Mouse (Mus musculus) liver, postnatal 0 days (tissue): ENCODE data around the gene Bpifa5. TPM values are rescaled to one million over a fixed set of nuclear protein-coding genes. Genes with fewer than 3 reads are reported as not detected.
"Not testable (repeated sequence)": the region's sequence is repeated elsewhere in the genome, so short reads cannot be mapped to it uniquely, and the experiment has no call there.

Source experiments
- ATAC-seq: fragments of 200-750 bp; cut with Nextera tagmentation; 2 replicates; pipeline ENCODE4 v1.8.0; 2017; ENCODE audit warnings: mild to moderate bottlenecking, moderate library complexity
- DNase-seq: peaks from one replicate; pipeline ENCODE4 v3.0.0-alpha.2; 2016
- H3K27ac ChIP-seq: fragments of 300-500 bp; sonication (generic); 2 replicates; pipeline ENCODE4 v1.5.1; 2014; ENCODE audit warnings: antibody characterized with exemption, moderate library complexity, mild to moderate bottlenecking, low read depth
- H3K27me3 ChIP-seq: fragments of 300-500 bp; sonication (generic); 2 replicates; pipeline ENCODE4 v1.6.1; 2014; ENCODE audit warnings: low read length, control low read depth, mixed read lengths; ENCODE audit not compliant: insufficient read depth
- H3K36me3 ChIP-seq: fragments of 300-500 bp; sonication (generic); replicated peaks from 2 replicates; pipeline ENCODE4 v1.6.1; 2014; ENCODE audit warnings: mild to moderate bottlenecking, control low read depth, low read length, moderate library complexity, mixed read lengths; ENCODE audit not compliant: insufficient read depth
- H3K4me1 ChIP-seq: fragments of 300-500 bp; sonication (generic); 2 replicates; pipeline ENCODE4 v1.6.1; 2014; ENCODE audit warnings: antibody characterized with exemption, mild to moderate bottlenecking, control low read depth; ENCODE audit not compliant: insufficient read depth
- H3K4me2 ChIP-seq: fragments of 300-500 bp; sonication (generic); 2 replicates; pipeline ENCODE4 v1.6.1; 2014; ENCODE audit warnings: low read depth, mild to moderate bottlenecking, low read length, moderate library complexity, mixed read lengths
- H3K4me3 ChIP-seq: fragments of 300-500 bp; sonication (generic); 2 replicates; pipeline ENCODE4 v1.5.1; 2014; ENCODE audit warnings: low read depth, low read length
- H3K9ac ChIP-seq: fragments of 300-500 bp; sonication (generic); replicated peaks from 2 replicates; pipeline ENCODE4 v1.6.1; 2014; ENCODE audit warnings: mild to moderate bottlenecking, moderate library complexity
- H3K9me3 ChIP-seq: fragments of 300-500 bp; sonication (generic); 2 replicates; pipeline ENCODE4 v1.6.1; 2016; ENCODE audit warnings: mild to moderate bottlenecking, control low read depth, low read length, mixed read lengths
- CTCF ChIP-seq: sonication (generic); IDR thresholded peaks from 2 replicates; pipeline ENCODE4 v1.5.1; 2016; ENCODE audit warnings: antibody characterized with exemption, low read depth
- EP300 ChIP-seq: IDR thresholded peaks from 2 replicates; pipeline ENCODE4 v1.6.1; 2016; ENCODE audit warnings: antibody characterized with exemption, low read depth, mild to moderate bottlenecking
- WGBS: fragments of 180-500 bp; shearing (Covaris S2); extraction: QIAGEN DNeasy Blood & Tissue Kit; methylation state at CpG from one replicate; pipeline ENCODE4 v1.1.7; 2014; ENCODE audit not compliant: insufficient replicate concordance; 5-methylcytosine and 5-hydroxymethylcytosine counted together
- polyA plus RNA-seq: library from polyadenylated mRNA; unstranded; fragments of >200 nt; fragmentation: Nextera tagmentation; extraction: Ambion mirVana; gene quantifications from 2 replicates; pipeline ENCODE4 v1.2.1, GENCODE M21; 2015

Bpifa5 gene
- polyA plus RNA-seq, 1 experiment from 2014 or later = not detected

- no peak overlapping the region for H3K4me3 ChIP-seq
- H3K36me3 ChIP-seq = no peaks in the 10 kb centered on the region
- 81% methylated on average over 5 of the region's 5 CpGs for WGBS
- H3K9me3 ChIP-seq = peaks cover 13% of the 10 kb centered on the region; the same call in 1 of the 2 replicates
- no peak overlapping the region for H3K27ac ChIP-seq
- ATAC-seq = no peak
- H3K4me1 ChIP-seq = 0 out of 2 replicates have a peak, but pooled peaks cover 3% of the 10 kb centered on the region
- no peaks in the 10 kb centered on the region for H3K27me3 ChIP-seq
- H3K4me2 ChIP-seq = no peak overlapping the region
- TF ChIP-seq EP300 (no peak), CTCF (no peak)
- H3K9ac ChIP-seq = no peak overlapping the region
- no peak for DNase-seq
Observed at GRCm38 (mm10) chr2:154163306-154163705, 899 bp downstream of the Bpifa5 start.

DNA sequence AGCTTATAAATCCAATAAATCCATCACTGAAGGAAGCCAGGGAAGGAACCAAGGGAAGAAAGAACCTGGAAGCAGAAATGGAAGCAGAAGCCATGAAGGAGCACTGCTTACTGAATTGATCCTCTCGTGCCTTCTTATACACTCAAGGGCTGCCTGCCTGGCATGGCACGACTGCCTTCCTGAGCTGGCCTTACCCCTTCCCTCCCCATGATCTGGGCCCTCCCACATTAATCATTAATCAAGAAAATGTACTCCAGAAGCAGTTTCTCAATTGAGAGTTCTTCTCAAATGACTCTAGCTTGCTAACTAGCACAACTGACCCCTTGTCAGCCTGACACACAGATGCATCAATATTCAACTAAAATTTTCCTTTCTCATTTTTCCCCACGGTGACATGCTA is 6.8 kb downstream of the Bpifa5 start:
- 48% methylated on average over 3 of the region's 3 CpGs for WGBS
- DNase-seq = no peak

DNA sequence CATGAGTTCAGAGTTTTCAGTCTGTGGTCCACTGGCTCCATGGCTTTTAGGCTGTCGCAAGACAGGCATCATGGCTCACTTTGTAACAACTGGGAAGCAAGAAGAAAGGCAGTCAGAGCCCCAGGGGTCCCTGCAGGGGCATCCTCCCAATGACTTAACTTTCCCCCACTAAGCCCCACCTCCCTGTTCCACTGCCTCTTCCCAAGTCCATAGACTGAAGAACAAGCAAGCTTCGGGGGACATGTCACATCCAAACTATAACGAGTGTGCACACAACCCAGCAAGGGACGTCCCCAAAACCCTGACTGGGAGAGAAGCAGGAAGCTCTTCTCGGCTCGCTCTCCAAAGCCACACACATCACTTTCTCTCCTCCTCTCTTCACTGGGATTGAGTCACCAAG is 9.2 kb downstream of the Bpifa5 start:
- Histone ChIP-seq H3K4me1 (no peaks in the 10 kb centered on the region), H3K27ac (no peak overlapping the region), H3K36me3 (no peaks in the 10 kb centered on the region), H3K4me2 (no peak overlapping the region), H3K4me3 (no peak overlapping the region), H3K9ac (no peak overlapping the region), H3K27me3 (no peaks in the 10 kb centered on the region), H3K9me3 (no peaks in the 10 kb centered on the region)
- DNase-seq = no peak
- TF ChIP-seq CTCF = no peak
- TF ChIP-seq EP300 = no peak
- WGBS = 65% methylated on average over 6 of the region's 6 CpGs
- ATAC-seq = no peak

More for the DNA sequence above, 6.8 kb downstream of the Bpifa5 start:
- no peaks in the 10 kb centered on the region for H3K9me3 ChIP-seq
- no peak overlapping the region for H3K27ac ChIP-seq
- ATAC-seq = no peak
- no peak overlapping the region for H3K4me2 ChIP-seq
- H3K36me3 ChIP-seq = no peaks in the 10 kb centered on the region
- H3K4me1 ChIP-seq = 0 out of 2 replicates have a peak, but pooled peaks cover 3% of the 10 kb centered on the region
- no peak overlapping the region for H3K9ac ChIP-seq
- no peak for TF ChIP-seq CTCF
- no peak for TF ChIP-seq EP300
- H3K27me3 ChIP-seq = no peaks in the 10 kb centered on the region
- H3K4me3 ChIP-seq = no peak overlapping the region

DNA sequence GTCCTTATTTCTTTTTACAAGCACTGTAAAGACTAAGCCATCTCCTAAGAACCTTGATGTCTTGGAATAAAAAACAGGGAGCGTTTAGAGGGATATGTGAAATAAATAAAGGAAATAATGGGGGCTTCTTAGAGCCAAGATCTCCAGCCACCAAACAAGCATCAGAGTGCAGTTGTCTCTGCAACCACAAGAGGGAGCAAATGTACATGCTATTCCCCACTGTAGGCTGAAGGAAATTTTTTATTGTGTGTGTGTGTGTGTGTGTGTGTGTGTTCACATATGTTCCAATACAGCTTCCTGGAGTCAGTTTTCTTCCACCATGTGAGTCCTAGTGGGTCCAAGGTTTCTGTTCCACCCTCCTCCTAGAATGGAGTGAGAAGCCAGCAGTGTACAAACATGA is 10.9 kb downstream of the Bpifa5 start:
- Histone ChIP-seq H3K4me3 (no peak overlapping the region), H3K27me3 (no peaks in the 10 kb centered on the region), H3K9me3 (no peaks in the 10 kb centered on the region), H3K9ac (no peak overlapping the region), H3K4me2 (no peak overlapping the region), H3K27ac (no peak overlapping the region), H3K4me1 (no peaks in the 10 kb centered on the region), H3K36me3 (no peaks in the 10 kb centered on the region)
- ATAC-seq (no peak), DNase-seq (peak; percentile 24)
- 22% methylated on average over 1 of the region's 1 CpGs for WGBS
- TF ChIP-seq EP300 = no peak
- TF ChIP-seq CTCF = peak; percentile 74

DNA sequence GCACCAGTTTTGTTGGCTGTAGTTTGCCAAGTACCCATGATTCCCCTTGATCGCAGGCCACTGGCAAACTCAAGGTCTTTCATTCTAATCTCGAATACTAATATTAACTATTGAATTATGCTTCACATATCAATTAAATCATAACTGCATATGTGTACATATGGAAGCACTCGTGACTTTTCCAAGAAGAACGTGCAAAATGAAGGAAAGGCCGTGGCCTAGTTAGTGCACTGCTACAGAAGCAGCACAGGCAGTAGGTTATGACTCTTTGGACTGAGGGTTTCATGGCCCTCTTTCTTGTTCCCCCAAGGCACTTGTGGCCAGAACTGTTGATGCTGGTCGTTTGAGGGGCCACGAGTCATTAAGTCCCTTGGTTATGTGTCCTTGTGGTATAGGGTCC is 19.5 kb downstream of the Bpifa5 start:
- not testable (repeated sequence) for H3K4me1 ChIP-seq, ATAC-seq, H3K9me3 ChIP-seq, H3K27me3 ChIP-seq, H3K4me2 ChIP-seq, DNase-seq, H3K36me3 ChIP-seq, H3K27ac ChIP-seq, H3K4me3 ChIP-seq, H3K9ac ChIP-seq
- 71% methylated on average over 7 of the region's 7 CpGs for WGBS

GRCm38 (mm10) chr2:154183061-154183460 is 20.7 kb downstream of the Bpifa5 start:
- H3K4me1 ChIP-seq, DNase-seq, H3K27me3 ChIP-seq, H3K4me2 ChIP-seq, H3K9ac ChIP-seq, H3K9me3 ChIP-seq, H3K36me3 ChIP-seq, H3K27ac ChIP-seq, ATAC-seq, H3K4me3 ChIP-seq: not testable (repeated sequence)
- 78% methylated on average over 4 of the region's 4 CpGs for WGBS

GRCm38 (mm10) chr2:154185319-154185718 is 22.9 kb downstream of the Bpifa5 start:
- no peak overlapping the region for H3K4me3 ChIP-seq
- no peaks in the 10 kb centered on the region for H3K9me3 ChIP-seq
- H3K4me2 ChIP-seq = no peak overlapping the region
- no peak for DNase-seq
- H3K36me3 ChIP-seq = no peaks in the 10 kb centered on the region
- 86% methylated on average over 6 of the region's 6 CpGs for WGBS
- TF ChIP-seq EP300 (no peak), CTCF (no peak)
- 0 out of 2 replicates have a peak, but pooled peaks cover under 1% of the 10 kb centered on the region for H3K4me1 ChIP-seq
- no peak overlapping the region for H3K27ac ChIP-seq
- ATAC-seq = no peak
- H3K27me3 ChIP-seq = no peaks in the 10 kb centered on the region
- no peak overlapping the region for H3K9ac ChIP-seq
